Mouse (Mus musculus): ENCODE measurements around the gene Asap2.

Asap2 gene

GRCm38 (mm10) chr12:21166884-21167575 is 176.8 kb downstream of the Asap2 start:
- peak; percentile 84 for DNase-seq

DNA sequence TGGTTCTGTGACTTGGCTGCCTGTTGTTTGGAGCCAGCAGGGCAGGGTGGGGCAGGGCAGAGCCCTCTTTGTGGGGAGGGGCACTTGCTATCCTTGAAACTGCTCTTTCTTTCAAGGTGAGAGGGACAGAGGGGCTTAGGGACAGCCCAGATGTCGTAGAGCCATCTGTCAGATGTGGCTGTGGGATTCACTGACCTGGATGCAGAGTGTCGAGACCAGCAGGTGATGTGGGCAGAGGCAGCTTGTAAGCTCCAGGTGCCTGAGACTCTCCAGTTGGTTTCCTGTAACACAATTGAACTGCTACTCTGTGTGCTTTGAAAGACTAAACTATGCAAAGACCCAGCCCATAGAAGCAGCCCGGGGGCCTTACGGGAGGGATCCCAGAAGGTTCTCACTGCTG is 177.5 kb downstream of the Asap2 start:
- DNase-seq = no peak

- DNase-seq = no peak
Measured at GRCm38 (mm10) chr12:21168149-21168548, 177.9 kb downstream of the Asap2 start.

- peak; percentile 96 for DNase-seq
Measured at GRCm38 (mm10) chr12:21171776-21172490, 181.7 kb downstream of the Asap2 start.

DNA sequence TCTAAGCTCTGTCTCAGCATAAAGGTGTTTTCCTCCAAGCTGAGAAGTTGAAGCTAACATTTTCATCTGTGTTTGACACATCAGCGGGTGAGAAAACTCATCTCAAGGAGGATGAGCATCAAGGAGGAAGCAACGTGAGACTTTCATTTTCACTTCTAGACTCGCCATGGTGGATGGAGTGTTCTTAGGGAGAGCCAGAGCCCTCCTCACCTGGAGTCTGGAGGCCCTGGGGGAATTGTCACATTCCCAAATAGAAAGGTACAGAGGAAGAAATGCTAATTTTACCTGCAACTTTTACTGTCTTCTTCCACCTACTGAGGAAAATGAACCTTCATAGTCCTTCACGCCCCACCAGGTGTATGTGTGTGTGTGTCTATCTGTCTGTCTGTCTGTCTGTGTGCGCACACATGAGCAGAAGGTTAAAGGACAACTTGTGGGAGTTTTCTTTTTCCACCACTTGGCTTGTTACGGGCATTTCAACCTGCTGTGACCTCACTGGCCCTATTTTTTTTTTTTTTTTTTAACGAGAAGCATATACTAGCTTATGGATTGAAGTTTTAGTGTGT is 183.7 kb downstream of the Asap2 start:
- no peak for DNase-seq

- no peak for DNase-seq
Measured at GRCm38 (mm10) chr12:21176399-21176798, 186.1 kb downstream of the Asap2 start.

DNA sequence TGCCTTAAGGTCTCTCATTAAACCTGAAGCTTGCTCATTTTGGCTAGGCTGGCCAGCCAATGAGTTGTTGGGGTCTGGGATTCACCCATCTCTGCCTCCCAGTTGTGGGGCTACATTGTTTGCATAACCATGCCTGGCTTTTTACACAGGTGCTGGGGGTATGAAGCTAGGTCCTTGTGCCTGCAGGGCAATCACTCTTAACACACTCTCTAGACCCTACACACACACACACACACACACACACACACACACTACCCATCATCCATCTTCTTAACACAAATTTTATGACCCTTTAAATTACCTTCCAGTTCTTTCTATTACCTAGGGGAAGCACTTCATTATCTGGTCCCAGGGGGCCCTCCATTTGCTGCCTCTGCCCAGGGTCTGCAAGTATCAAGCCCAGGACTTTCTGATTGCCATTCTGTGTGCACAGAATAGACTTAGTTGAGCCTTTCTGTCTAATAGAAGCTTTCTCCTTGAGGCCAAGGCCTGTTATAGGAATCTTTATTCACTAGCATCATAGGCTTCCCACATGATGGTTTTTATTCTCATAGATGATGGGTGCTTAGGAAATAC is 187.0 kb downstream of the Asap2 start:
- DNase-seq = no peak

DNA sequence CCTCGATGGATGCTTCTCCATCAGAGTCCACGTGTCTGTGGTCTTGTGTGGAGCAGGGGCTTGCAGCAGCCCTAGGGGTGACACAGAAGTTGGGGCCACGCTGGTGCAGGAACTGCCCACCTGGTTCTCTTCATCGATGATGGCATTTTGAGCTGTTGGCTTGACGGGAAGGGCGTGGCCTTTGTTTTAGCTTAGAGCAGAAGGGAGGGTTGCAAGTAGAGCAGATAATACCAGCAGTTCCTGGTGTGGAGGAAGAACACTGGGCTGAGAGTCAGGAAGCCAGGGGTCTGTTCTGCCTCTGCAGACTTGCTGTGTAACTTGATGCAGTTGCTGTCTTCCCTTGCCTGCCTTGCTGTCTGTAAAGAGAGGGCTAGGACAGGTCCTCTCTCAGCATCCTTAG is 189.8 kb downstream of the Asap2 start:
- DNase-seq = no peak

DNA sequence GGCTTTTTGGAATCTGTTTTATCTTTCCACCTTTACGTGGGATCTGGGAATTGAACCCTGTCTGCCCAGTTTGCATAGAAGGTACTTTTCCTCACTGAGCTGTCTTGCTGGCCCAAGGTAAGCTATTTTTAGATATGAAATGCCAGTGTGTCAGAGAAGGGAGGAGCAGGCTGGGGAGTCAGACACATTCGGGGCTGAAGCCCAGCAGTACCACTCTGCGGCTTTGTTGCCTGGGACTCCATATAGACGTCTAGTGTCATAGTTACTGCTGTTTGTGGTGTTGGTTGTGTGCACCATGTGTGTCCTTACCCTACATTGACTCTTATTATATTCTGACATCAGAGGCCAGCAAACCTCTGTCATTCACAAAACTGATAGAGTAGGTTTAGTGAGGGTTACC is 192.5 kb downstream of the Asap2 start:
- DNase-seq = no peak

DNA sequence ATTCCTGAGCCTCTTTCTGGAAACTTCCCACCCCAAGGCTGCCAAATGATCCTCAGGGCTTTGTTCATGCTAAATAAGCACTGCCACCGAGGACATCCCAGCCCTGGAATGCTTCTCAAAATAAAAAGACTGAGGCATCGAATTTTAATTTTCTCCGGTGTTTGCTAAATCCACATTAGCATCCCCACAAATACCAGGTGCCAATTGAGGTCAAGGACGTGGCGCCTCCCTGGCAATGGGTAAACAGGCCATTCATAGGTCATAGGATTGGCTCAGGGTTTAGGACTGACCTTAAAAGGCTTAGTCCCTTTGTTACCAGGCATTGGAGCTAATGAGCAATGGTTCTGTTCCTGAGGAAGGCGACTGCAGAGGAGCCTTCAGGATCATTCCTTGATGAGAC is 193.1 kb downstream of the Asap2 start:
- DNase-seq = no peak

- DNase-seq = peak; percentile 92
Measured at GRCm38 (mm10) chr12:21186145-21186544, 195.9 kb downstream of the Asap2 start.

DNA sequence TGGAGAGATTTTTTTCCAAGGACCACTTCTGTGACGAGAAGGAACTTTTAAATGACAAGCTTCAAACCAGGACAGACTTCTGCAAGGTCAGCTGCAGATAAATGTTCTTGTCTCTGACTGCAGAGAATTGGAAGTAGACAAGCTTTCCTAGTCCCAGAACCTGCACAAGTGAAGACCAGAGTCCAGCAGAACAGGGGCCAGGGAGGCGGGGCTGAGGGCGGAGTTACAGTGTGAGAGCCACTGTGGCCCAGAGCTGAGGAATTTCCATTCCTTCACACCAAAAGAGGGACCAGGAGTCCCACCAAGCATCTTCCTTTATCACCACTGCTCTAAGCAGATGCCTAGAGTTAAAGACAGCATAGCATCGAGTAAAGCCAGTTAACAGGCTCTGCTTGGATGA is 198.6 kb downstream of the Asap2 start:
- DNase-seq = peak; percentile 95

- DNase-seq = no peak
Measured at GRCm38 (mm10) chr12:21191546-21191945, 201.3 kb downstream of the Asap2 start.

GRCm38 (mm10) chr12:21195497-21195896 is 205.2 kb downstream of the Asap2 start:
- no peak for DNase-seq

- DNase-seq = no peak
Measured at GRCm38 (mm10) chr12:21196420-21196819, 206.2 kb downstream of the Asap2 start.

DNA sequence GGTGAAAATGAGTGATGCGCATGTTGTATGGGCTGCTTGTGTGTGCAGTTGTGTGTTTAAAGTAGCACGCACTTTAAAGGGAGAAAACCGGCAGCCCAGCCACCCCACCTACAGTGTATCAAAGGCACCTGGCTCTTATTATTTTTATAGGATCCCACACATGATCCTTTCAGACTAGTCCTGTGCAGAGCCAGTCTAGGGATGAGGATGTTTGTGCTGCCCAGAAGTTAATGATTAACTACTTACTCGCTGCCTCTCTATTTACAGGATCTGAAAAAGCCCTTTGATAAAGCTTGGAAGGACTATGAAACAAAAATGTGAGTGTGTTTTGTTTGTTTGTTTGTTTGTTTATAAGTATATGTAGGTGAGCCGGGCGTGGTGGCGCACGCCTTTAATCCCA is 210.4 kb downstream of the Asap2 start:
- no peak for DNase-seq

GRCm38 (mm10) chr12:21201485-21202269 is 211.4 kb downstream of the Asap2 start:
- no peak for DNase-seq

DNA sequence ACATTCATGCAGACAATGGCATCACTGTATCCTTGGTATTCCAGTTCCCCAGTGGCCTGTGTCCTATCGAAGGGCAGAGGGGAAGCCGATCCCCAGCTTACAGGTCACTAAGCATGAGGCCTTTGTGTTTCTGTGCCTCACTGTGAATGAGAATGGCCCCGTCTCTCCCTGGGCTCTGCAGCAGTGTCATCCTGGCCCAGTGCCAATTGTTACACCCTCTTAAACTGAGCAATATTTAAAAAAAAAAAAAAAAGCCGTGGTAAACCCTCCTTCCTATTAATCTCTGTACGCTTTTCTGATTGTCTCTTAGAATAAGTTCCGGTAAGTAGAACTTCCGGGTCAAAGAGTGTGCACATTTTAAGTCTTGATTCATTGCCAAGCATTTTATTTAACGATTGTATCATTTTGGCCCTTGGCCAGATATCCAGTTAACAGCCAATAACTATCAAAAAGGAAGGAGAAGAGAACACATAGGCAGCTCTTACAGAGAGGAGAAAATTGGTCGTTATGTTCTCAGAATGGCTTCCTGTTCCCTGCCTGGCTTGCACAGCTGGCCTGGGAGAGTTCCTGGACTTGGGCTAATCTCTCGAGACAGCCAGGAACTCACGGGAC is 214.5 kb downstream of the Asap2 start:
- peak; percentile 95 for DNase-seq

GRCm38 (mm10) chr12:21205799-21206198 is 215.5 kb downstream of the Asap2 start:
- no peak for DNase-seq

GRCm38 (mm10) chr12:21207422-21207821 is 217.2 kb downstream of the Asap2 start:
- DNase-seq = no peak

DNA sequence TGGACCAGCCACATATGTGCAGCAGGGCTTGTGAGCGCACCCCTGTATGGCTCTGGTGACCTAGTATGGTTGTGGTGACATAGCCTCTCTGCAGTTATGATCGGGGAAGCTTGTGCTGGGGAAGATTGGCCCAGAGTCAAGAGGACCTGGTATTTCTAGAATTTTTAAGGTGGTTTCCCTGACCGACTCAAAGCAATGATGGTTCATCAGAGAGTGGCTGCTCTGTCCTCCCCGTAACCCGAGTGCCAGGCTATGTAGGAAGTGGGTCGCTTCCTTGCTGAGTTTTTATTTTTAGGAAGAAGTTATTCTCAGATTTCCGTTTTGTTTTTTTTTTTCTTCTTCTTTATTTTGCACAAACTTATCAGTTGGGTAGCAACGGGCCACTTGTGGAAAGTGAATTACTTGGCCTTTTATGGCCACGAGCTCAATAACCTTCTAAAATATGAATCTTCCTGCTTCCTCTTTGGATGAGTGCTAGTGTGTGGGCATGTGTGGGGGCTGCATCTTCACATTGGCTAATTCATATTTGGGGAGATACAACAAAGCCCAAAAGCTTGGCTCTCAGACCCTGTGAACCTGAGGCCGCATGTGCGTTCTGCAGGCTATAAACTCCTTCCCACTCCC is 218.0 kb downstream of the Asap2 start:
- DNase-seq = no peak

DNA sequence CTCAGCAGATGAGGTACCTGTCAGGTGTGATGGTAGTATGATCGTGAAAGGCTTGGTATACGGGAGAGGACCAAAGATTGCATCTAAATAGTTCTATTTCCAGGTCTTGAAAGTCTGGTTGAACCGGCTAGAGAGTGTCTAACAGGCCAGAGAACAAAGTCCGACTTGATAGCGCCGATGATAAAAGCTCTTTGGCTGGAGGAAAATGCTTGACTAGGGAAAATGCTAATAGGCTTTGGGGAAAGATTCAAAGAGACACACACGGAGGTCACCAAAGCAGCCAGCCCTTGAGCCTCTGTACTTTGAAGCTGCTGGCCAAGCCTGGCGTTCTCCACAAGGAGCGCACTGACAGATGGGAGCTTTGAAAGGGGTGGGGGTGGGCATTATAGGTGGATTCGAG is 219.0 kb downstream of the Asap2 start:
- DNase-seq = no peak

Measured in heart, adult 11 months (tissue).